Mouse (Mus musculus): Measurements from ENCODE around the gene Frs2.
"Not testable (repeated sequence)": the region's sequence is repeated elsewhere in the genome, so short reads cannot be mapped to it uniquely, and the experiment has no call there.

The Frs2 gene

DNA sequence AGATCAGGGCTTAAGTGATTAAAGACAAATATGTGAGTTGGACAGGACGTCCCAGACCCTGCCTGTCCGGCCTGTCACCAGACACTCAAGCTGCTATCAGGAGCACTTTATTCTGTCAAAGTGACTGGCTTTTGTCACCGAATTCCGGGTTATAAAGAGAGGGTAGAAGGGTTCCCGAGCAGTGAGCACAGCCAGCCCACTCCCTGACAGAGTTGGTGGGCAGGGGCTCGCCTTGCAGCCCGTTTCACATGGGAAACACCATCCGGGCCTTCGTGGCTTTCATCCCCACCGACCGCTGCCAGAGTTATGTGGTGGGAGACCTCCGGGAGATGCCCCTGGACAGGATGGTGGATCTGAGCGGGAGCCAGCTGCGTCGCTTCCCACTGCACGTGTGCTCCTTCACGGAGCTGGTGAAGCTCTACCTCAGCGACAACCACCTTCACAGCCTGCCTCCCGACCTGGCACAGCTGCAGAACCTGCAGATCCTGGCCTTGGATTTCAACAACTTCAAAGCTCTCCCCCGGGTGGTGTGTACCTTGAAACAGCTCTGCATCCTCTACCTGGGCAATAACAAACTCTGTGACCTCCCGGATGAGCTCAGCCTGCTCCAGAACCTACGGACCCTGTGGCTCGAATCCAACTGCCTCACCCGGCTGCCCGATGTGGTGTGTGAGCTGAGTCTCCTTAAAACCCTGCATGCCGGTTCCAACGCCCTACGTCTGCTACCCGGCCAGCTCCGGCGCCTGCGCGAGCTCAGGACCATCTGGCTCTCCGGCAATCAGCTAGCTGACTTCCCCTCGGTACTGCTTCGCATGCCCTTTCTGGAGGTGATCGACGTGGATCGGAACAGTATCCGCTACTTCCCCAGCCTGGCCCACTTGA, 102.9 kb downstream of the Frs2 start, which contains the start of gene Lrrc10:
Lrrc10 (plus strand) TSS at position 167 of the 882 bp plus-strand sequence.
- no peak for DNase-seq (ENCODE audit: low read depth, low spot score)

DNA sequence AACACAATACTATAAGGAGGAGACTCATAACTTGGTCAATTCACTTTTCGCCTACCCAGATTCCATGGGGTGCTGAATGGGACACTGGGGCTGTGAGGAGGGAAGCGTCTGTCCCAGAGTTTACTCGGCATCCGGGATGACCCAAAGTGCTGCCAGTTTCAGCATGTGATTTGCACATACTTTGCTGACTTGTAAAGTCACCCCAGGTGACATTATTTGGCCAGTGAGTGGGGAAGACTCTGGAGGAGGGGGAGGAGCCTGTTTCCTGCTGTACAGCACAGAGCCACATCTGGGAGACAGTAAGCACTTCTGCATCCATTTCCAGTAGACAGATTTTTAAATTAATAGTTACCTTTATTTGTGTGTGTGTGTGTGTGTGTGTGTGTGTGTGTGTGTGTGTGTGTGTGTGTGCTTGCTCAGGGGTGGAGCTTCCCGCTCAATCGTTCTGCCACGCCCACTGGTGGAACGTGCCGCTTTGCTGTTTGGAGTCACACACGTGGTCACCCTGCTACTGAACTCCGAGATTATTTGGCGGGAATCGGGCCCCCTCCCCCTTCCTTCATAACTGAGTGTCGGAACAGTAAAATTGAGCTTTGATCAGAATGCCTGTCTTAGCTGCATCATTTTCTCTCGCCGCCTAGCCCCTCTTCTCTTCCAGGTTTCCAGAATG, 104.7 kb downstream of the Frs2 start:
- not testable (repeated sequence) for DNase-seq (ENCODE audit: low read depth, low spot score)

DNA sequence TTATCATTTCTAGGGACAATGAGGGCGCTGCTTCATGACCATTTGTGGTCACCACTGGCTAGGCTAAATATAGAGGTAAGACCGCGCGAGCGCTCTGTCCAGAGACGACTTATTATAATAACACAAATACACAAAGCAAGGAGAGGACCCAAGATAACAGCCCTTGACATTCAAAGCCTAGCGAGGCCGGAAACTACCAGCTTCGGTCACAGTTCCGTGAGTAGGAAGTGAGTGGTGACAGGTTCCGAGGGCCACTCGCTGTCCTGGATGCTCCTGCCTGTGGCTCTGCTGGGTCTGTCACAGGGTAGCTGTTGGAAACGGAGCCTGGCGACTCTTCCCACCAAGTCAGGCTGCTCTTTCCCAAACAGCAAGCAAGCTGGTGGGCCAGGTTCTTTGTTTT, 106.0 kb downstream of the Frs2 start:
- no peak for DNase-seq (ENCODE audit: low read depth, low spot score)

DNA sequence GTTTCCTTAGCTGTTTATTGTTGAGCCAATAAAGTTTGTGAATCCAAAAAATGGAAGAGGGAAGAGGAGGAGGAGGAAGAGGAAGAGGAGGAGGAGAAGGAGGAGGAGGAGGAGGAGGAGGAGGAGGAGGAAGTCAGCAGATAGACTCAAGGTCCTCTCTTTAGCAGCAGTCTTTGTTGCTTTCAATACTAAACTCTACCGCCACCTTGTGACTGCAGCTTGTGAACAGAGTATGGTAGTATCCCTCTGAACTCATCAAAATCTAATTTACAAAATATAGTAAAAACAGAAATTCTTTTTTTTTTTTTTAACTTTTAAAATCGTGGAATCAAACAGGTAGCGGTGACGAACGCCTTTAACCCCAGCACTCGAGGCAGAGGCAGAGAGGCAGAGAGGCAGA, 108.0 kb downstream of the Frs2 start:
- DNase-seq (ENCODE audit: low read depth, low spot score): no peak

DNA sequence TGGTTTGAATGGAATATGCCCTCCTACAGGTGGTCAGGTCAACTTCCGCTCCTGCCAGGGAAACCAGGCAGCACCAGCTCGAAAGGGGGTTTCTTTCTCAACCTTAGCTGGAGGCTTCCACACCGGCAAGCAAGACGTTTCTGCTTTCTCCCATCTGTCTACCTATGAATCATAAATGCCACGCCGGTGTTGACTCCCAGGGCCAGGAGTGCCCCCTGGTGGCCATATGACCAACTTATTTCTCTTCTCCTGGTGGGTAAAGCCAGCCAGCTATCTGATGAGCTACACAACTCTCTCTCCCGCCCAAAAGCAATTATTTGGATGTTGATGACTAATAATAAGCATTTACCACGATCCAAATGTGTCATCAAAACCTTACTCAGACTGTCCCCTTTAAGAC, 114.5 kb downstream of the Frs2 start:
- peak; percentile 43 for DNase-seq (ENCODE audit: low read depth, low spot score)

DNA sequence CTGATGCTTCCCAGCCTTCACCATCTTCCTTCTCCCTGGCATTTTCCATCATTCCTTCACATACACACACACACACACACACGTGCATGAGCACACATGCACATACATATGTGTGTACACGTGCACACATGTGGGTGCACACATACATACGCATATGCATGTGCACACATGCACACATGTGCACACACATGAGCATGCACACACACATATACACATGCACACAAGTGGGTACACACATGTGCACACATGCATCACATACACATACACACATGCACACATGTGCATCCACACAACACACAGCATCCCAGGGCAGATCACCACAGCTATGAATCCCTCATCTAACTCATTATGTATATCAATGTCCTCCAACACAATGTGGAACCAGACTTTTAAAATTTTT, 117.2 kb downstream of the Frs2 start:
- DNase-seq (ENCODE audit: low read depth, low spot score): no peak

DNA sequence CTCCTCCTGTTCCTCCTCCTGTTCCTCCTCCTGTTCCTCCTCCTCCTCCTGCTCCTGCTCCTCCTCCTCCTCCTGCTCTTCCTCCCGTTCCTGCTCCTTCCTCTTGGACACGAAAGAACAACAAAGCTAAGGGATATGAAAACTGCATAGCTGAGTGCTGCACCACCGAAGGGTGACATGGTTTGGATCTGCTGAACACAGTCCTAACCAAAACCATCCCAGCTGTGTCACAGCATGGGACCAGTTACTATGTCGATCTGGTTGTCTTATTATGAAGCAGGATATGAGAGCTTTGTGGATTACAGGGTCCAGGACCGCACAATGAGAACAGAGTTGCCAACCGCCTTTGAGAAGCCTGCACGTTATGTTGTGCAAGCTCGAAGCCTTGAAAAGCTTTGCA, 122.2 kb downstream of the Frs2 start:
- no peak for DNase-seq (ENCODE audit: low read depth, low spot score)

DNA sequence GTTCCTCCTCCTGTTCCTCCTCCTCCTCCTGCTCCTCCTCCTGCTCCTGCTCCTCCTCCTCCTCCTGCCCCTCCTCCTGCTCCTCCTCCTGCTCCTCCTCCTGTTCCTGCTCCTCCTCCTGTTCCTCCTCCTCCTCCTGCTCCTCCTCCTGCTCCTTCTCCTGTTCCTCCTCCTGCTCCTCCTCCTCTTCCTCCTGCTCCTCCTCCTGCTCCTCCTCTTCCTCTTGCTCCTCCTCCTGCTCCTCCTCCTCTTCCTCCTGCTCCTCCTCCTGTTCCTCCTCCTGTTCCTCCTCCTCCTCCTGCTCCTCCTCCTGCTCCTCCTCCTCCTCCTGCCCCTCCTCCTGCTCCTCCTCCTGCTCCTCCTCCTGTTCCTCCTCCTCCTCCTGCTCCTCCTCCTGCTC, 122.6 kb downstream of the Frs2 start:
- DNase-seq (ENCODE audit: low read depth, low spot score): not testable (repeated sequence)

DNA sequence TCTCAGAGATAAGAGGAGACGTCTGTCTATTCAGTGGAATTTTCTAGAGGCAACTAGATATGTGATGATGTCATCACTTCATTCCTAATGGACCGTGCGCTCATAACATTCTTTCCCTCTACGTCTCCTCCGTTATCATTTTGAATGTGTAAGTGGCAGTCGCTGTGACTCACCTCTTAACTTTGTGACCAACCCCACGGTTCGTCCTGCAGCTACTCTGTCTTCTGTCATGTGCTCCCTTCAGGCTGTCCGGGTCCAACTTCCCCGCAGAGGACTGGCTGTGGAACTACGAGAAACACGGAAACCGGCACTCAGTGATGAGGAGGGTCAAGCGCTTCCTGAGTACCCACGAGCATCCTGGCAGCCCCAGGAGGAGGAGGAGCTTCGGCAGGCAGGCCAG, 124.6 kb downstream of the Frs2 start:
- DNase-seq (ENCODE audit: low read depth, low spot score): no peak

DNA sequence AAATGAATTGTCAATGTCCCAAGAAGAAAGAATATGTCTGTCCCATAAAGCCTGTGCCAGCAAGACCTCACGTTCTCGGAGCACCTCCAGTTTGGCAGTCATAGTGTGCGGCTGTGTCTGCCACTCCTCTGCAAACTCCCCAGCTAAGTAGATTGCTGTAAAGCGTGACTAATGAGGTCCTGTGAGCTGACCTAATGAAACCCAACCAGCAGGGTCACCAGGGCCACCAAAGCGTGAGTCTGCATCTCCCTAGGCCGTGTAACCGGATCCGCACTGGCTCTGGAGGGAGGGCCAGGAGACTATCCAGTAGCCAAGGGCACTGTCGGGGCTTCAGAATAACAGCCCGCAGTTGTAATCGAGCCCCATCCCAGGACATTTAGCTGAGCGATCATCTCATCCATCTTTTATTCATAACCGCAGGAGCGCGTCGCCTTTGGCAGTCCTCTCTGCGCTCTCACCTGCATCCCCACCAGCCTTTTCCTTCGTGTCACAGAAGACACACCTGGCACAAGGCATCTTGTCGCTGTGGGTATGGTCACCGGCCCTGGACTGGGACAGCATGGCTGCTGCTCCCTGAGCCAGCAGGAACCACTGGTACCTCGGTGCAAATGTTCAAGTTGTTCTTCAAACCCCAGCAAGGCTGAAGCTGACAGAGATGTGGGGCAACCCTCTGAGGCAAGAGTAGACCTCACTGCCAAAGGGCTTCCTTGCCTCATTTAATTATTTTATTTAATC, 127.1 kb downstream of the Frs2 start:
- no peak for DNase-seq (ENCODE audit: low read depth, low spot score)

Measured in WW6 (cell line).